Mouse (Mus musculus) lung, postnatal 0 days (tissue): ENCODE results near the gene Cdt1. TPM values are rescaled to one million over a fixed set of nuclear protein-coding genes. Genes with fewer than 3 reads are reported as not detected.
A peak's percentile ranks its signal among the peaks of the same experiment; 100 is the strongest.

Experiments used
- ATAC-seq: fragments of 200-750 bp; cut with Nextera tagmentation; 2 replicates; pipeline ENCODE4 v1.8.0; 2017; ENCODE audit warnings: moderate library complexity
- DNase-seq: peaks from one replicate; pipeline ENCODE4 v3.0.0-alpha.2; 2016; ENCODE audit warnings: low spot score
- H3K27ac ChIP-seq: fragments of 300-500 bp; sonication (generic); 2 replicates; pipeline ENCODE4 v1.5.1; 2014; ENCODE audit warnings: antibody characterized with exemption, mild to moderate bottlenecking, low read length, mixed read lengths
- H3K27me3 ChIP-seq: fragments of 300-500 bp; sonication (generic); replicated peaks from 2 replicates; pipeline ENCODE4 v1.6.1; 2014; ENCODE audit warnings: low read length, mixed read lengths; ENCODE audit not compliant: insufficient read depth
- H3K36me3 ChIP-seq: fragments of 300-500 bp; sonication (generic); 2 replicates; pipeline ENCODE4 v1.6.1; 2014; ENCODE audit warnings: low read length, mixed read lengths; ENCODE audit not compliant: insufficient read depth
- H3K4me1 ChIP-seq: fragments of 300-500 bp; sonication (generic); 2 replicates; pipeline ENCODE4 v1.6.1; 2014; ENCODE audit warnings: antibody characterized with exemption, low read depth, low read length, mixed read lengths; ENCODE audit not compliant: insufficient read depth
- H3K4me2 ChIP-seq: fragments of 300-500 bp; sonication (generic); replicated peaks from 2 replicates; pipeline ENCODE4 v1.6.1; 2014; ENCODE audit warnings: low read depth, mild to moderate bottlenecking, low read length, moderate library complexity, mixed read lengths
- H3K4me3 ChIP-seq: fragments of 300-500 bp; sonication (generic); 2 replicates; pipeline ENCODE4 v1.5.1; 2014; ENCODE audit warnings: low read depth, low read length
- H3K9ac ChIP-seq: fragments of 300-500 bp; sonication (generic); replicated peaks from 2 replicates; pipeline ENCODE4 v1.6.1; 2014; ENCODE audit warnings: low read depth, mild to moderate bottlenecking
- H3K9me3 ChIP-seq: fragments of 300-500 bp; sonication (generic); 2 replicates; pipeline ENCODE4 v1.6.1; 2016; ENCODE audit warnings: low read length, mixed read lengths
- CTCF ChIP-seq: IDR thresholded peaks from 2 replicates; pipeline ENCODE4 v1.5.1; 2016; ENCODE audit warnings: antibody characterized with exemption, mild to moderate bottlenecking
- EP300 ChIP-seq: IDR thresholded peaks from 2 replicates; pipeline ENCODE4 v1.6.1; 2016; ENCODE audit warnings: antibody characterized with exemption, mild to moderate bottlenecking, control low read depth
- WGBS: fragments of 180-500 bp; shearing (Covaris S2); extraction: QIAGEN DNeasy Blood & Tissue Kit; methylation state at CpG from one replicate; pipeline ENCODE4 v1.1.7; 2014; 5-methylcytosine and 5-hydroxymethylcytosine counted together
- polyA plus RNA-seq: library from polyadenylated mRNA; unstranded; fragments of >200 nt; fragmentation: Nextera tagmentation; extraction: Ambion mirVana; gene quantifications from 2 replicates; pipeline ENCODE4 v1.2.1, GENCODE M21; 2015

Gene Cdt1
- polyA plus RNA-seq, 1 experiment from 2014 or later = 7.4 TPM

DNA sequence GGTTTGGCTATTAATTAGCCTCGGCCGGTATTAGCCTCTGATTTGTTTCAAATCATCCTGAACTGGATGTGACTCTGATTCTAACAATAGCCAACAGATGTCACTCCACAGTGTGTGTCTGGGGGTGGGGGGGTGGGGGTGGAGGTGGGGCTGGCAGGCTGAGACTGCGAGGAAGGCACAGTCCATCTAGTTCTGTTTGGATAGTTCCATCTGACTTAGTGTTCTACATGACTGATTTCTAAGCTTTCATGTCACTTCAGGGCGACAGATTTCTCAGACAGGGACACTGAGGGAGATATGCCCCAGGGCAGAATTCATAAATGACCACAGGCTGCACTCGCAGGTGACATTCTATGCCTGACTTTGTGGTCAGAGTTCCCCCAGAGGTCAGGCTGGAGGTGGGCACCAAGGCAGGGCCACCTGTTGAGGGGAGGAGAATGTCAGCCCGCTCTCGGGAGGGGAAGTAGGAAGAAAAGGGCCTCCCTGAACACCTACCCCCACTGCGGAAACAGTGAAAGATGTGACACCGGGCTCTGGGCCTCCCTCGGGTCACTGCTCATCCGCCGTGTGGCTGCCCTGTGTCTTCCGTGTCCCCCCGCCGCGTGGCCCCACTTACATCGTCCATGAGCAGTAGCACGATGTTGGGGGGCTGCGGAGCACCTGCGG lies 42.9 kb downstream of the Cdt1 start:
- Histone ChIP-seq H3K4me3 (peak overlapping the region; percentile 55), H3K4me2 (peak overlapping the region; percentile 92), H3K36me3 (0 out of 2 replicates have a peak, but pooled peaks cover 5% of the 10 kb centered on the region), H3K9ac (peak overlapping the region; percentile 13), H3K27me3 (no peaks in the 10 kb centered on the region), H3K27ac (peak overlapping the region; percentile 66; the same call in 1 of the 2 replicates), H3K9me3 (no peaks in the 10 kb centered on the region), H3K4me1 (peaks cover 11% of the 10 kb centered on the region)
- 5% methylated on average over 20 of the region's 20 CpGs for WGBS
- no peak for TF ChIP-seq CTCF
- no peak for TF ChIP-seq EP300
- DNase-seq (peak; percentile 43), ATAC-seq (peak; percentile 7; the same call in 1 of the 2 replicates)

- no peak for TF ChIP-seq EP300
- peak; percentile 66 for TF ChIP-seq CTCF
- H3K4me3 ChIP-seq = peak within 1 kb of the TSS; percentile 55
- H3K36me3 ChIP-seq = 0 out of 2 replicates have a peak, but pooled peaks cover 5% of the 10 kb centered on the region
- peak within 1 kb of the TSS; percentile 35 for H3K9ac ChIP-seq
- peaks cover 11% of the 10 kb centered on the region for H3K4me1 ChIP-seq
- H3K27ac ChIP-seq = peak within 1 kb of the TSS; percentile 90
- whole genome bisulfite sequencing = under 1% methylated on average over 38 of the region's 57 CpGs
- peak; percentile 98 for ATAC-seq
- H3K4me2 ChIP-seq = peak within 1 kb of the TSS; percentile 92
- peak; percentile 100 for DNase-seq
- no peaks in the 10 kb centered on the region for H3K27me3 ChIP-seq
- H3K9me3 ChIP-seq = no peaks in the 10 kb centered on the region
Measured at GRCm38 (mm10) chr8:122611295-122612133, 43.7 kb downstream of the Cdt1 start, which contains the start of the genes Galns and Trappc2l. Galns (minus strand) TSS chr8:122611463. Trappc2l (plus strand) TSS chr8:122611640.

GRCm38 (mm10) chr8:122616181-122616905 lies 48.5 kb downstream of the Cdt1 start:
- WGBS = 42% methylated on average over 9 of the region's 9 CpGs
- no peak overlapping the region for H3K4me3 ChIP-seq
- H3K27me3 ChIP-seq = no peaks in the 10 kb centered on the region
- no peak overlapping the region for H3K4me2 ChIP-seq
- DNase-seq = peak; percentile 66
- 0 out of 2 replicates have a peak, but pooled peaks cover 5% of the 10 kb centered on the region for H3K36me3 ChIP-seq
- H3K9me3 ChIP-seq = no peaks in the 10 kb centered on the region
- no peak overlapping the region for H3K27ac ChIP-seq
- H3K4me1 ChIP-seq = peaks cover 8% of the 10 kb centered on the region
- TF ChIP-seq CTCF = no peak
- TF ChIP-seq EP300 = no peak
- no peak overlapping the region for H3K9ac ChIP-seq
- ATAC-seq = no peak

DNA sequence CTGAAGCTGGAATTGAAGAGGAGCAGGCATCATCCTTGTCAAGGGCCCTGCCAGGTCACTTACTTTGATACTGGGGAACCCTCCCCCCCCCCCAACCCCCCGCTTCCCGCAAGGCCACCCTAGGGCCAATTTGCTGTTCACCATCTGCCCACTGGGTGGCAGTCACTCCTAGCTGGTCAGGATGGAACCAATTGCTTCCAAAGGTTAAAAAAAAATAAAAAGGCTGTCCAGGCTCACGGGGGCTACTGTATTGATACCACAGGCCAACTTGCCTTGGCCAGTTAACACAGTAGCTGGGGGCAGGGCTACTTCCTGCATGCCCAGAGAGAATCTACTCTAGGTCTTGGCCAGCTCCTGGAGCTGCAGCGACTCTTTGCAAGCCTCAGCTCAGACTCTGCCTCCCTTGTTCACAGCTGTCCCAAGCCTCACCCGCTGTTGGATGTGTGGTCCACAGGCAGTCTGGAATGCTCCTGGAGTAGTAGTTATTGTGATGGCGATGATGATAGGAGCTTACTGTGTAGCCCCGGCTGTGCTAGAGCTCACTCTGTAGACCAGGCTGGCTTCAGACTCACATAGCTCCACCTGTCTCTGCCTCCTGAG lies 50.2 kb downstream of the Cdt1 start:
- Histone ChIP-seq H3K27ac (no peak overlapping the region), H3K36me3 (0 out of 2 replicates have a peak, but pooled peaks cover 5% of the 10 kb centered on the region), H3K4me3 (no peak overlapping the region), H3K4me1 (no peaks in the 10 kb centered on the region), H3K4me2 (no peak overlapping the region), H3K9me3 (no peaks in the 10 kb centered on the region), H3K27me3 (no peaks in the 10 kb centered on the region), H3K9ac (no peak overlapping the region)
- 24% methylated on average over 5 of the region's 7 CpGs for WGBS
- ATAC-seq (peak; percentile 54), DNase-seq (peak; percentile 86)
- TF ChIP-seq CTCF (peak; percentile 80), EP300 (no peak)

- WGBS = 70% methylated on average over 6 of the region's 6 CpGs
Measured at GRCm38 (mm10) chr8:122618660-122619378, 51.0 kb downstream of the Cdt1 start.

More at GRCm38 (mm10) chr8:122618660-122619378, 51.0 kb downstream of the Cdt1 start:
- ATAC-seq = no peak
- no peaks in the 10 kb centered on the region for H3K9me3 ChIP-seq
- no peaks in the 10 kb centered on the region for H3K4me1 ChIP-seq
- no peak overlapping the region for H3K27ac ChIP-seq
- H3K4me3 ChIP-seq = no peak overlapping the region
- H3K36me3 ChIP-seq = 0 out of 2 replicates have a peak, but pooled peaks cover 5% of the 10 kb centered on the region
- no peak overlapping the region for H3K9ac ChIP-seq
- no peaks in the 10 kb centered on the region for H3K27me3 ChIP-seq
- H3K4me2 ChIP-seq = no peak overlapping the region
- TF ChIP-seq EP300 = no peak
- TF ChIP-seq CTCF = no peak
- DNase-seq = no peak
